Mouse (Mus musculus): Measurements from ENCODE around the gene Dnaaf3.
A peak's percentile ranks its signal among the peaks of the same experiment; 100 is the strongest.

- no peak for TF ChIP-seq CTCF (IDR thresholded peaks at IDR 0.05; ENCODE audit: control insufficient read depth, insufficient read depth, low read length)
- TF ChIP-seq POLR2A (IDR thresholded peaks at IDR 0.05; ENCODE audit: borderline replicate concordance, control insufficient read depth, low read depth, low read length): 0 out of 2 replicates have a peak, but pooled peaks have one; percentile 2
Observed at GRCm38 (mm10) chr7:4502421-4503090, 29.7 kb downstream of the Dnaaf3 start.
